Mouse (Mus musculus) embryonic facial prominence, embryonic 11.5 days (tissue): ENCODE data around the gene Ap2b1. TPM values are rescaled to one million over a fixed set of nuclear protein-coding genes. Genes with fewer than 3 reads are reported as not detected.

Source experiments
- ATAC-seq: fragments of 200-750 bp; cut with Nextera tagmentation; replicated peaks from 2 replicates; pipeline ENCODE4 v1.8.0; 2017; ENCODE audit warnings: low read depth; ENCODE audit not compliant: insufficient number of reproducible peaks, low FRiP score, low TSS enrichment
- DNase-seq: peaks from one replicate; pipeline ENCODE4 v3.0.0-alpha.2; 2015; ENCODE audit warnings: low spot score
- H3K27ac ChIP-seq: fragments of 300-500 bp; sonication (generic); replicated peaks from 2 replicates; pipeline ENCODE4 v1.5.1; 2014; ENCODE audit warnings: mild to moderate bottlenecking, low read depth, low read length, control low read depth
- H3K27me3 ChIP-seq: fragments of 300-500 bp; sonication (generic); 2 replicates; pipeline ENCODE4 v1.6.1; 2014; ENCODE audit warnings: mild to moderate bottlenecking, low read length, moderate library complexity, mixed read lengths; ENCODE audit not compliant: control insufficient read depth, insufficient read depth
- H3K36me3 ChIP-seq: fragments of 300-500 bp; sonication (generic); replicated peaks from 2 replicates; pipeline ENCODE4 v1.6.1; 2014; ENCODE audit warnings: low read depth, mild to moderate bottlenecking, low read length, moderate library complexity, mixed read lengths; ENCODE audit not compliant: control insufficient read depth, insufficient read depth
- H3K4me1 ChIP-seq: fragments of 300-500 bp; sonication (generic); 2 replicates; pipeline ENCODE4 v1.6.1; 2014; ENCODE audit warnings: low read length, mixed read lengths; ENCODE audit not compliant: control insufficient read depth, insufficient read depth
- H3K4me2 ChIP-seq: fragments of 300-500 bp; sonication (generic); 2 replicates; pipeline ENCODE4 v1.6.1; 2014; ENCODE audit warnings: low read depth, mild to moderate bottlenecking, control low read depth, low read length, moderate library complexity
- H3K4me3 ChIP-seq: fragments of 300-500 bp; sonication (generic); 2 replicates; pipeline ENCODE4 v1.5.1; 2014; ENCODE audit warnings: low read depth, low read length, control low read depth
- H3K9ac ChIP-seq: fragments of 300-500 bp; sonication (generic); replicated peaks from 2 replicates; pipeline ENCODE4 v1.6.1; 2014; ENCODE audit warnings: mild to moderate bottlenecking, control low read depth, low read length
- H3K9me3 ChIP-seq: fragments of 300-500 bp; sonication (generic); replicated peaks from 2 replicates; pipeline ENCODE4 v1.6.1; 2016; ENCODE audit warnings: mild to moderate bottlenecking, low read length, inconsistent platforms, mixed read lengths; ENCODE audit not compliant: control insufficient read depth
- WGBS: fragments of 180-500 bp; shearing (Covaris S2); extraction: QIAGEN DNeasy Blood & Tissue Kit; methylation state at CpG from one replicate; pipeline ENCODE4 v1.1.7; 2014; 5-methylcytosine and 5-hydroxymethylcytosine counted together
- polyA plus RNA-seq: library from polyadenylated mRNA; unstranded; fragments of >200 nt; fragmentation: Nextera tagmentation; extraction: Ambion mirVana; gene quantifications from 2 replicates; pipeline ENCODE4 v1.2.1, GENCODE M21; 2014

Ap2b1 gene
- polyA plus RNA-seq, 1 experiment from 2014 or later = 93.5 TPM

- Histone ChIP-seq H3K9me3 (no peaks in the 10 kb centered on the region), H3K9ac (no peak overlapping the region), H3K27me3 (no peaks in the 10 kb centered on the region), H3K4me2 (no peak overlapping the region), H3K36me3 (no peaks in the 10 kb centered on the region), H3K4me3 (no peak overlapping the region), H3K4me1 (no peaks in the 10 kb centered on the region), H3K27ac (no peak overlapping the region)
- DNase-seq (no peak), ATAC-seq (no peak)
- WGBS = 72% methylated on average over 7 of the region's 7 CpGs
Measured at GRCm38 (mm10) chr11:83276251-83276650, 22.6 kb upstream of the Ap2b1 start.

DNA sequence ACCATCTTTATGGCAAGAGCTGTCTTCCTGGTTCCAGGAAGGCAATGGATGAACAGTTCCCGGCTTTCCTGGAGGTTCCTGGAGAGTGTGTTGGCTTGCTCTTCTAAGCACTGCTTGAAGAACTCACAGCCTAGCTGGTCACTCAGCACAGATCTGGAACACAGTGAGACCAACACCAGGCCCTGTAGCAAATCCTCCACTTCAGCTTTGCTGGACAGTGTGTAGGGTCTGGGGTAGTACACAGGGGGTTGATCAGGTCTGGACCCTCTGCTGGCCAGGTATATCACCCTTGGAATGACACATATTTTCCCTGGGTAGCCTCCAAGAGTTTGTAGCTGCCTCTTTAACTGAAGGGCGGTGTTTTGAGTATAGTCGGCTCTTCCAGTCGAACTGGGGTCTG, 19.8 kb upstream of the Ap2b1 start:
- H3K9me3 ChIP-seq = no peaks in the 10 kb centered on the region
- 83% methylated on average over 4 of the region's 4 CpGs for WGBS
- H3K4me3 ChIP-seq = no peak overlapping the region
- H3K4me2 ChIP-seq = no peak overlapping the region
- no peak overlapping the region for H3K9ac ChIP-seq
- H3K27me3 ChIP-seq = no peaks in the 10 kb centered on the region
- no peaks in the 10 kb centered on the region for H3K36me3 ChIP-seq
- no peak for DNase-seq
- no peak overlapping the region for H3K27ac ChIP-seq
- no peaks in the 10 kb centered on the region for H3K4me1 ChIP-seq
- ATAC-seq = no peak

DNA sequence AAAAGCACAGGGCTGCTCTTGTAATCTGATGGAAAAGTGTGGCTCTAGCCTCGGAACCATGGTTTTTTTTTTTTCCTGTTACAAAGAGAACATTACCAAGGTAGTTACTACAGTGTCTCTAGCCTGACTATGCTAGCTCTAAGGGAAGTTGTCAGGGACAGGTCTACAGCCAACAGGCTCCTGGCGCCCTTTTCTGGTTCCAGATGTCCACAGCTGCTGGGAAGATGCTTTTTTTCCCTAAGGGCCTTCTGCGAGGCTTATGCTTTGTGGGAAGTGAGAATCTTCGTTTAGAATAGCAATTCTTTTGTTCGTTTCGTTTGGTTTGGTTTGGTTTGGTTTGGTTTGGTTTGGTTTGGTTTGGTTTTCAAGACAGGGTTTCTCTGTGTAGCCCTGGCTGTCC, 19.1 kb upstream of the Ap2b1 start:
- DNase-seq = no peak
- H3K4me3 ChIP-seq = no peak overlapping the region
- no peaks in the 10 kb centered on the region for H3K36me3 ChIP-seq
- ATAC-seq = no peak
- 77% methylated on average over 6 of the region's 6 CpGs for WGBS
- H3K27ac ChIP-seq = no peak overlapping the region
- H3K9me3 ChIP-seq = no peaks in the 10 kb centered on the region
- no peak overlapping the region for H3K4me2 ChIP-seq
- no peaks in the 10 kb centered on the region for H3K27me3 ChIP-seq
- H3K9ac ChIP-seq = no peak overlapping the region
- no peaks in the 10 kb centered on the region for H3K4me1 ChIP-seq

GRCm38 (mm10) chr11:83282084-83282483, 16.7 kb upstream of the Ap2b1 start:
- no peak overlapping the region for H3K4me3 ChIP-seq
- no peaks in the 10 kb centered on the region for H3K4me1 ChIP-seq
- WGBS = 60% methylated on average over 2 of the region's 2 CpGs
- H3K9me3 ChIP-seq = no peaks in the 10 kb centered on the region
- no peak overlapping the region for H3K4me2 ChIP-seq
- no peak overlapping the region for H3K27ac ChIP-seq
- no peak overlapping the region for H3K9ac ChIP-seq
- ATAC-seq = no peak
- H3K27me3 ChIP-seq = no peaks in the 10 kb centered on the region
- no peak for DNase-seq
- no peaks in the 10 kb centered on the region for H3K36me3 ChIP-seq

DNA sequence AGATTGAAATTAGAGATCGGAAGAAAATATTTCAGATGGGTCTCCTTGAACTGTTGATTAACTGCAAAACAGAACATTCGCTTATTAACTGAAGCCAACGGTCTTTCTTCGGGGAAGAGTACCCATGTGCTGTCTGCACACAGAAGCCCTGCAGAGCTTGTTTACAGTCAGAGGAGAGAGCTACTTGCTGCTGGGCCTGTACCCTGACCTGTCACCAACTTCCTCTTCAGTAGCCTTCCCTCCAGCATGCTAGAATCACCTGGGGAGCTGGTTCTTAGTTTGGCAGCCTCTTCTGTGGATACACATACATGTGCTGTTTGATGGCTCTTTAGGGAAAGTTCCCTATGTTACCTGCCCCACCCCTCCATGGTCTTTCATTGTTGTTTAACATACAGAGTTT, 13.2 kb upstream of the Ap2b1 start:
- DNase-seq = no peak
- Histone ChIP-seq H3K9ac (no peak overlapping the region), H3K4me2 (no peak overlapping the region), H3K36me3 (no peaks in the 10 kb centered on the region), H3K27me3 (no peaks in the 10 kb centered on the region), H3K9me3 (no peaks in the 10 kb centered on the region), H3K4me1 (no peaks in the 10 kb centered on the region), H3K4me3 (no peak overlapping the region), H3K27ac (no peak overlapping the region)
- ATAC-seq = no peak
- WGBS = 92% methylated on average over 4 of the region's 4 CpGs

- ATAC-seq (no peak), DNase-seq (no peak)
- Histone ChIP-seq H3K9ac (no peak within 1 kb of the TSS), H3K27ac (no peak within 1 kb of the TSS), H3K4me1 (no peaks in the 10 kb centered on the region), H3K9me3 (no peaks in the 10 kb centered on the region), H3K27me3 (no peaks in the 10 kb centered on the region), H3K4me3 (no peak within 1 kb of the TSS), H3K36me3 (no peaks in the 10 kb centered on the region), H3K4me2 (no peak within 1 kb of the TSS)
- WGBS = 91% methylated on average over 1 of the region's 1 CpGs
Measured at GRCm38 (mm10) chr11:83286566-83286965, 12.3 kb upstream of the Ap2b1 start, which contains the start of gene Slfn14. Gene Slfn14 (minus strand): TSS chr11:83286726.

DNA sequence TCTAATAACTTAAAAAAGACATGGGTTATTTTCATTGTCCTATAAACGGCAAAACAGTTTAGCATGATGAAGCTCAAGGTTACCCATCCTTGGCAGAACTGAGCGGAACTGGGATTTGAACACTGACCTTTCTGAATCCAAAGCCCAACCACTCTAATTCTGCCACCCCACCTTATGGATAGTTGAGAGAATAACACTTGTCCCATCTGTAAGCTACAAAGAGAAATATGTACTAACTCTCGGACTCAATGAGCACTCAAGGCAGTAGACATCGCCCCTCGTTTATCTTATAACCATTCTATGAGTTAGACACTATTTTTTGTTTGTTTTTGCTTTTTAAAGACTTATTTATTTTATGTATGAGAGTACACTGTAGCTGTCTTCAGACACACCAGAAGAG, 9.8 kb upstream of the Ap2b1 start:
- Histone ChIP-seq H3K9me3 (no peaks in the 10 kb centered on the region), H3K27me3 (no peaks in the 10 kb centered on the region), H3K9ac (no peak overlapping the region), H3K4me1 (no peaks in the 10 kb centered on the region), H3K27ac (no peak overlapping the region), H3K36me3 (no peaks in the 10 kb centered on the region), H3K4me2 (no peak overlapping the region), H3K4me3 (no peak overlapping the region)
- no peak for DNase-seq
- ATAC-seq = no peak
- 91% methylated on average over 5 of the region's 5 CpGs for WGBS

- no peak overlapping the region for H3K9ac ChIP-seq
- H3K27ac ChIP-seq = no peak overlapping the region
- no peak overlapping the region for H3K4me2 ChIP-seq
- H3K36me3 ChIP-seq = no peaks in the 10 kb centered on the region
- H3K4me1 ChIP-seq = no peaks in the 10 kb centered on the region
- H3K9me3 ChIP-seq = no peaks in the 10 kb centered on the region
- DNase-seq = no peak
- ATAC-seq = no peak
- no peaks in the 10 kb centered on the region for H3K27me3 ChIP-seq
- H3K4me3 ChIP-seq = no peak overlapping the region
- 70% methylated on average over 2 of the region's 2 CpGs for WGBS
Measured at GRCm38 (mm10) chr11:83289633-83290032, 9.2 kb upstream of the Ap2b1 start.
